Mouse (Mus musculus): ENCODE measurements around the gene Cd82. TPM values are rescaled to one million over a fixed set of nuclear protein-coding genes. Genes with fewer than 3 reads are reported as not detected.

The Cd82 gene
- polyA plus RNA-seq, 1 experiment from 2014 or later, result 18.9 TPM

- Histone ChIP-seq H3K27me3 (ENCODE audit: control insufficient read depth, insufficient read depth, low read length) (peaks cover 7% of the 10 kb centered on the region), H3K9ac (ENCODE audit: low read length) (no peak overlapping the region), H3K4me3 (ENCODE audit: control insufficient read depth in 1 of 2, insufficient read depth in 1 of 2, low read depth in 1 of 2, low read length in 2 of 2) (no peak overlapping the region), H3K4me2 (ENCODE audit: low read length) (no peak overlapping the region), H3K27ac (replicated peaks in 1 of 2; ENCODE audit: control insufficient read depth in 1 of 2, insufficient read depth in 1 of 2, low read depth in 2 of 2, low read length in 2 of 2) (no peak overlapping the region), H3K36me3 (ENCODE audit: control insufficient read depth, insufficient read depth, low read length) (no peaks in the 10 kb centered on the region), H3K9me3 (ENCODE audit: control insufficient read depth, low read length) (no peaks in the 10 kb centered on the region), H3K4me1 (ENCODE audit: control insufficient read depth in 2 of 2, insufficient read depth in 2 of 2, low read length in 2 of 2) (peaks cover 21 to 39% of the 10 kb centered on the region in 2 experiments)
- ATAC-seq (ENCODE audit: insufficient number of reproducible peaks, insufficient read depth, low FRiP score, low read depth), result no peak
- WGBS, result 74% methylated on average over 6 of the region's 6 CpGs
These were observed 5.4 kb downstream of the Cd82 start for GRCm38 (mm10) chr2:93457426-93458130.

GRCm38 (mm10) chr2:93456140-93456539 lies 6.8 kb downstream of the Cd82 start:
- peaks cover 4% of the 10 kb centered on the region; the same call in 1 of the 2 replicates for H3K27me3 ChIP-seq (ENCODE audit: control insufficient read depth, insufficient read depth, low read length)
- ATAC-seq (ENCODE audit: insufficient number of reproducible peaks, insufficient read depth, low FRiP score, low read depth), result no peak
- no peak overlapping the region for H3K4me2 ChIP-seq (ENCODE audit: low read length)
- H3K9me3 ChIP-seq (ENCODE audit: control insufficient read depth, low read length), result no peaks in the 10 kb centered on the region
- no peaks in the 10 kb centered on the region for H3K36me3 ChIP-seq (ENCODE audit: control insufficient read depth, insufficient read depth, low read length)
- no peak overlapping the region for H3K9ac ChIP-seq (ENCODE audit: low read length)
- no peak overlapping the region for H3K4me3 ChIP-seq (ENCODE audit: control insufficient read depth in 1 of 2, insufficient read depth in 1 of 2, low read depth in 1 of 2, low read length in 2 of 2)
- 57% methylated on average over 3 of the region's 3 CpGs for WGBS
- no peak overlapping the region for H3K27ac ChIP-seq (replicated peaks in 1 of 2; ENCODE audit: control insufficient read depth in 1 of 2, insufficient read depth in 1 of 2, low read depth in 2 of 2, low read length in 2 of 2)
- H3K4me1 ChIP-seq (ENCODE audit: control insufficient read depth in 2 of 2, insufficient read depth in 2 of 2, low read length in 2 of 2), result peaks cover 25 to 37% of the 10 kb centered on the region in 2 experiments

GRCm38 (mm10) chr2:93454817-93455591 lies 7.9 kb downstream of the Cd82 start:
- 72% methylated on average over 3 of the region's 3 CpGs for WGBS
- Histone ChIP-seq H3K36me3 (ENCODE audit: control insufficient read depth, insufficient read depth, low read length) (no peaks in the 10 kb centered on the region), H3K27me3 (ENCODE audit: control insufficient read depth, insufficient read depth, low read length) (no peaks in the 10 kb centered on the region), H3K27ac (replicated peaks in 1 of 2; ENCODE audit: control insufficient read depth in 1 of 2, insufficient read depth in 1 of 2, low read depth in 2 of 2, low read length in 2 of 2) (no peak overlapping the region), H3K9ac (ENCODE audit: low read length) (no peak overlapping the region), H3K9me3 (ENCODE audit: control insufficient read depth, low read length) (no peaks in the 10 kb centered on the region), H3K4me2 (ENCODE audit: low read length) (no peak overlapping the region), H3K4me3 (ENCODE audit: control insufficient read depth in 1 of 2, insufficient read depth in 1 of 2, low read depth in 1 of 2, low read length in 2 of 2) (no peak overlapping the region), H3K4me1 (ENCODE audit: control insufficient read depth in 2 of 2, insufficient read depth in 2 of 2, low read length in 2 of 2) (peaks cover 27 to 37% of the 10 kb centered on the region in 2 experiments)
- ATAC-seq (ENCODE audit: insufficient number of reproducible peaks, insufficient read depth, low FRiP score, low read depth), result no peak

GRCm38 (mm10) chr2:93454334-93454733 lies 8.6 kb downstream of the Cd82 start:
- H3K27ac ChIP-seq (replicated peaks in 1 of 2; ENCODE audit: control insufficient read depth in 1 of 2, insufficient read depth in 1 of 2, low read depth in 2 of 2, low read length in 2 of 2), result no peak overlapping the region
- ATAC-seq (ENCODE audit: insufficient number of reproducible peaks, insufficient read depth, low FRiP score, low read depth), result no peak

GRCm38 (mm10) chr2:93453046-93453445 lies 9.9 kb downstream of the Cd82 start:
- H3K4me2 ChIP-seq (ENCODE audit: low read length), result no peak overlapping the region
- no peak for ATAC-seq (ENCODE audit: insufficient number of reproducible peaks, insufficient read depth, low FRiP score, low read depth)
- H3K4me1 ChIP-seq (ENCODE audit: control insufficient read depth in 2 of 2, insufficient read depth in 2 of 2, low read length in 2 of 2), result peaks cover 21 to 27% of the 10 kb centered on the region in 2 experiments
- no peaks in the 10 kb centered on the region for H3K36me3 ChIP-seq (ENCODE audit: control insufficient read depth, insufficient read depth, low read length)
- no peaks in the 10 kb centered on the region for H3K9me3 ChIP-seq (ENCODE audit: control insufficient read depth, low read length)
- no peak overlapping the region for H3K27ac ChIP-seq (replicated peaks in 1 of 2; ENCODE audit: control insufficient read depth in 1 of 2, insufficient read depth in 1 of 2, low read depth in 2 of 2, low read length in 2 of 2)
- 81% methylated on average over 4 of the region's 4 CpGs for WGBS
- H3K4me3 ChIP-seq (ENCODE audit: control insufficient read depth in 1 of 2, insufficient read depth in 1 of 2, low read depth in 1 of 2, low read length in 2 of 2), result no peak overlapping the region
- H3K27me3 ChIP-seq (ENCODE audit: control insufficient read depth, insufficient read depth, low read length), result no peaks in the 10 kb centered on the region
- H3K9ac ChIP-seq (ENCODE audit: low read length), result no peak overlapping the region

More at GRCm38 (mm10) chr2:93454334-93454733, 8.6 kb downstream of the Cd82 start:
- Histone ChIP-seq H3K9ac (ENCODE audit: low read length) (no peak overlapping the region), H3K4me3 (ENCODE audit: control insufficient read depth in 1 of 2, insufficient read depth in 1 of 2, low read depth in 1 of 2, low read length in 2 of 2) (no peak overlapping the region), H3K9me3 (ENCODE audit: control insufficient read depth, low read length) (no peaks in the 10 kb centered on the region), H3K27me3 (ENCODE audit: control insufficient read depth, insufficient read depth, low read length) (no peaks in the 10 kb centered on the region), H3K36me3 (ENCODE audit: control insufficient read depth, insufficient read depth, low read length) (no peaks in the 10 kb centered on the region), H3K4me2 (ENCODE audit: low read length) (no peak overlapping the region), H3K4me1 (ENCODE audit: control insufficient read depth in 2 of 2, insufficient read depth in 2 of 2, low read length in 2 of 2) (peaks cover 27 to 36% of the 10 kb centered on the region in 2 experiments)
- 71% methylated on average over 10 of the region's 10 CpGs for WGBS

- WGBS, result 53% methylated on average over 4 of the region's 4 CpGs
- ATAC-seq (ENCODE audit: insufficient number of reproducible peaks, insufficient read depth, low FRiP score, low read depth), result no peak
- Histone ChIP-seq H3K27me3 (ENCODE audit: control insufficient read depth, insufficient read depth, low read length) (no peaks in the 10 kb centered on the region), H3K36me3 (ENCODE audit: control insufficient read depth, insufficient read depth, low read length) (no peaks in the 10 kb centered on the region), H3K4me2 (ENCODE audit: low read length) (no peak overlapping the region), H3K9ac (ENCODE audit: low read length) (no peak overlapping the region), H3K9me3 (ENCODE audit: control insufficient read depth, low read length) (no peaks in the 10 kb centered on the region), H3K4me3 (ENCODE audit: control insufficient read depth in 1 of 2, insufficient read depth in 1 of 2, low read depth in 1 of 2, low read length in 2 of 2) (no peak overlapping the region), H3K27ac (replicated peaks in 1 of 2; ENCODE audit: control insufficient read depth in 1 of 2, insufficient read depth in 1 of 2, low read depth in 2 of 2, low read length in 2 of 2) (no peak overlapping the region), H3K4me1 (ENCODE audit: control insufficient read depth in 2 of 2, insufficient read depth in 2 of 2, low read length in 2 of 2) (peaks cover 21 to 22% of the 10 kb centered on the region in 2 experiments)
These were observed 10.4 kb downstream of the Cd82 start for GRCm38 (mm10) chr2:93452506-93452905.

- Histone ChIP-seq H3K9me3 (ENCODE audit: control insufficient read depth, low read length) (no peaks in the 10 kb centered on the region), H3K9ac (ENCODE audit: low read length) (no peak overlapping the region), H3K27me3 (ENCODE audit: control insufficient read depth, insufficient read depth, low read length) (no peaks in the 10 kb centered on the region), H3K27ac (replicated peaks in 1 of 2; ENCODE audit: control insufficient read depth in 1 of 2, insufficient read depth in 1 of 2, low read depth in 2 of 2, low read length in 2 of 2) (no peak overlapping the region), H3K4me3 (ENCODE audit: control insufficient read depth in 1 of 2, insufficient read depth in 1 of 2, low read depth in 1 of 2, low read length in 2 of 2) (no peak overlapping the region), H3K4me1 (ENCODE audit: control insufficient read depth in 2 of 2, insufficient read depth in 2 of 2, low read length in 2 of 2) (peaks cover 19 to 21% of the 10 kb centered on the region in 2 experiments), H3K36me3 (ENCODE audit: control insufficient read depth, insufficient read depth, low read length) (no peaks in the 10 kb centered on the region), H3K4me2 (ENCODE audit: low read length) (no peak overlapping the region)
- no peak for ATAC-seq (ENCODE audit: insufficient number of reproducible peaks, insufficient read depth, low FRiP score, low read depth)
- WGBS, result 65% methylated on average over 6 of the region's 6 CpGs
These were observed 10.9 kb downstream of the Cd82 start for GRCm38 (mm10) chr2:93452057-93452456.

All from heart, embryonic 14.5 days (tissue).